Mouse (Mus musculus): ENCODE data around the gene Tssk2. TPM values are rescaled to one million over a fixed set of nuclear protein-coding genes. Genes with fewer than 3 reads are reported as not detected.

The Tssk2 gene
- polyA plus RNA-seq, 1 experiment from 2014 or later, result not detected

DNA sequence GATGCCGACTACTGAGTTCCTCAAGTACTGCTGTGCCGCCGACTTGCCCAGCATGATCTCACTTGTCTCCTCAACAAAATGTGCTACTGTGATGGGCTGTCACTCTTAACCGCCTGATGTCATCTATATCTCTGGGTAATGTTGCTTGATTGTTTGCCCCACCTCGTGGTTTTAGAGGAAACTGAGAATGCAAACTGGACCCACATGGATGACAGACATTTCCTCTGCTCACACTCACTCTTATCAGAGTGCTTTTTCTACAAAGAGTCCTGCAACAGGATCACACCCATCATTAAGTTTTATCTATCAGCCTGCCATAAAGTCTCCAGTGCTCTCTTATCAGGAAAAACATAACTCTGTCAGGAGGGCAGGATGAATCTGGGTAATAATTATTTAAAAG, 27.2 kb upstream of the Tssk2 start:
- no peak overlapping the region for H3K4me2 ChIP-seq (ENCODE audit: low read length)
- H3K27ac ChIP-seq (ENCODE audit: low read length), result no peak overlapping the region
- H3K9me3 ChIP-seq (ENCODE audit: control insufficient read depth, low read length), result no peaks in the 10 kb centered on the region
- ATAC-seq, result no peak
- H3K27me3 ChIP-seq (replicated peaks; ENCODE audit: control insufficient read depth, insufficient read depth, low read length), result no peaks in the 10 kb centered on the region
- no peak overlapping the region for H3K4me3 ChIP-seq (replicated peaks; ENCODE audit: low read length)
- H3K9ac ChIP-seq (replicated peaks; ENCODE audit: low read depth, low read length), result no peak overlapping the region
- H3K36me3 ChIP-seq (ENCODE audit: control insufficient read depth, insufficient read depth), result peaks cover 4% of the 10 kb centered on the region; the same call in 1 of the 2 replicates
- 95% methylated on average over 5 of the region's 5 CpGs for WGBS
- no peaks in the 10 kb centered on the region for H3K4me1 ChIP-seq (replicated peaks; ENCODE audit: control insufficient read depth, insufficient read depth, low read length)

GRCm38 (mm10) chr16:17872995-17873394, 25.4 kb upstream of the Tssk2 start:
- no peak overlapping the region for H3K9ac ChIP-seq (replicated peaks; ENCODE audit: low read depth, low read length)
- H3K4me2 ChIP-seq (ENCODE audit: low read length), result no peak overlapping the region
- no peaks in the 10 kb centered on the region for H3K27me3 ChIP-seq (replicated peaks; ENCODE audit: control insufficient read depth, insufficient read depth, low read length)
- no peaks in the 10 kb centered on the region for H3K9me3 ChIP-seq (ENCODE audit: control insufficient read depth, low read length)
- H3K4me1 ChIP-seq (replicated peaks; ENCODE audit: control insufficient read depth, insufficient read depth, low read length), result no peaks in the 10 kb centered on the region
- WGBS, result 74% methylated on average over 4 of the region's 4 CpGs
- H3K4me3 ChIP-seq (replicated peaks; ENCODE audit: low read length), result no peak overlapping the region
- H3K27ac ChIP-seq (ENCODE audit: low read length), result no peak overlapping the region
- peaks cover 4% of the 10 kb centered on the region; the same call in 1 of the 2 replicates for H3K36me3 ChIP-seq (ENCODE audit: control insufficient read depth, insufficient read depth)
- ATAC-seq, result no peak

GRCm38 (mm10) chr16:17875174-17875573, 23.3 kb upstream of the Tssk2 start:
- ATAC-seq, result no peak
- peaks cover 4% of the 10 kb centered on the region; the same call in 1 of the 2 replicates for H3K36me3 ChIP-seq (ENCODE audit: control insufficient read depth, insufficient read depth)
- H3K4me2 ChIP-seq (ENCODE audit: low read length), result no peak overlapping the region
- H3K27me3 ChIP-seq (replicated peaks; ENCODE audit: control insufficient read depth, insufficient read depth, low read length), result no peaks in the 10 kb centered on the region
- H3K4me3 ChIP-seq (replicated peaks; ENCODE audit: low read length), result no peak overlapping the region
- WGBS, result 89% methylated on average over 4 of the region's 4 CpGs
- H3K9me3 ChIP-seq (ENCODE audit: control insufficient read depth, low read length), result no peaks in the 10 kb centered on the region
- no peaks in the 10 kb centered on the region for H3K4me1 ChIP-seq (replicated peaks; ENCODE audit: control insufficient read depth, insufficient read depth, low read length)
- H3K27ac ChIP-seq (ENCODE audit: low read length), result no peak overlapping the region
- no peak overlapping the region for H3K9ac ChIP-seq (replicated peaks; ENCODE audit: low read depth, low read length)

DNA sequence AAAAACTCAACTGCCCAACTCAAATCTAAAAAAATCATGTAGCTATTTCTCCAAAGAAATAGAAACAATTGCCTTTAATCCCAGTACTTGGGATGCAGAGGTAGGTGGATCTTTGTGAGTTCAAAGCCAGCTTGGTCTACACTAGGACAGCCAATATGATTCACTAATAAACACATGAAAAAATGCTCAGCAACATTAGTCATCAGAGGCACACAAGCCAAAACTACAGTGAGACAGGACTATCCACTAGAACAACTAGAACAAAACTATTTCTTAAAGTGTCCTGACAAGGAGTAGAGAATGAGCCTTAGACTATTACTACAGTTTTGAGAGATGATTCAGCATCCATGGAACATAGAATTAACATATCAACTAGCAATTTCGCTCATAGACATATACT, 22.3 kb upstream of the Tssk2 start:
- Histone ChIP-seq H3K9me3 (ENCODE audit: control insufficient read depth, low read length) (no peaks in the 10 kb centered on the region), H3K27me3 (replicated peaks; ENCODE audit: control insufficient read depth, insufficient read depth, low read length) (no peaks in the 10 kb centered on the region)
- WGBS, result 97% methylated on average over 1 of the region's 1 CpGs

GRCm38 (mm10) chr16:17879571-17879970, 18.9 kb upstream of the Tssk2 start:
- Histone ChIP-seq H3K4me1 (replicated peaks; ENCODE audit: control insufficient read depth, insufficient read depth, low read length) (no peaks in the 10 kb centered on the region), H3K4me2 (ENCODE audit: low read length) (no peak overlapping the region), H3K4me3 (replicated peaks; ENCODE audit: low read length) (no peak overlapping the region), H3K9me3 (ENCODE audit: control insufficient read depth, low read length) (no peaks in the 10 kb centered on the region), H3K9ac (replicated peaks; ENCODE audit: low read depth, low read length) (no peak overlapping the region), H3K27me3 (replicated peaks; ENCODE audit: control insufficient read depth, insufficient read depth, low read length) (no peaks in the 10 kb centered on the region), H3K36me3 (ENCODE audit: control insufficient read depth, insufficient read depth) (no peaks in the 10 kb centered on the region), H3K27ac (ENCODE audit: low read length) (no peak overlapping the region)
- 95% methylated on average over 4 of the region's 4 CpGs for WGBS
- no peak for ATAC-seq

More for the DNA sequence above, 22.3 kb upstream of the Tssk2 start:
- no peak overlapping the region for H3K27ac ChIP-seq (ENCODE audit: low read length)
- no peaks in the 10 kb centered on the region for H3K36me3 ChIP-seq (ENCODE audit: control insufficient read depth, insufficient read depth)
- H3K4me1 ChIP-seq (replicated peaks; ENCODE audit: control insufficient read depth, insufficient read depth, low read length), result no peaks in the 10 kb centered on the region
- no peak for ATAC-seq
- H3K9ac ChIP-seq (replicated peaks; ENCODE audit: low read depth, low read length), result no peak overlapping the region
- H3K4me3 ChIP-seq (replicated peaks; ENCODE audit: low read length), result no peak overlapping the region
- no peak overlapping the region for H3K4me2 ChIP-seq (ENCODE audit: low read length)

DNA sequence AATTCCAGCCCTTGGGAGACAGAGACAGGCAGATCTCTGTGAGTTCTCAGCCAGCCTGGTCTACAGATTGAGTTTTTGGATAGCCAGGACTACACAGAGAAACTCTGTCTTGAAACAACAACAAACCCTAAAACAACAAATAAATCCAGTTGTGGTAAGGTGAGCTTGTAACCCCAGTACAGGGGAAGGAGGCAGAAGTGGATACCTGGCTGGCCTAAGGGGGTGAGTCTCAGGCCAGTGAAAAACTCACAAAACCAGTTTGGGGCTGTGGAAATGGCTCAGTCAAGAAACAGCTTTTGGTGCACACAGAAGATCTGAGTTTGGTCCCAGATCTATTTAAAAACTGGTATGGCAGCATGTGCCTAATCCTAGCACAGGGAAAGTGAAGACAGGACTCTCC, 16.2 kb upstream of the Tssk2 start:
- H3K9ac ChIP-seq (replicated peaks; ENCODE audit: low read depth, low read length), result no peak overlapping the region
- no peak overlapping the region for H3K27ac ChIP-seq (ENCODE audit: low read length)
- H3K27me3 ChIP-seq (replicated peaks; ENCODE audit: control insufficient read depth, insufficient read depth, low read length), result no peaks in the 10 kb centered on the region
- H3K9me3 ChIP-seq (ENCODE audit: control insufficient read depth, low read length), result no peaks in the 10 kb centered on the region
- no peak for ATAC-seq
- H3K4me3 ChIP-seq (replicated peaks; ENCODE audit: low read length), result no peak overlapping the region
- H3K36me3 ChIP-seq (ENCODE audit: control insufficient read depth, insufficient read depth), result no peaks in the 10 kb centered on the region
- no peak overlapping the region for H3K4me2 ChIP-seq (ENCODE audit: low read length)
- H3K4me1 ChIP-seq (replicated peaks; ENCODE audit: control insufficient read depth, insufficient read depth, low read length), result peaks cover 12% of the 10 kb centered on the region

- no peak for ATAC-seq
- no peak overlapping the region for H3K27ac ChIP-seq (ENCODE audit: low read length)
- no peaks in the 10 kb centered on the region for H3K27me3 ChIP-seq (replicated peaks; ENCODE audit: control insufficient read depth, insufficient read depth, low read length)
- no peak overlapping the region for H3K9ac ChIP-seq (replicated peaks; ENCODE audit: low read depth, low read length)
- peaks cover 12% of the 10 kb centered on the region for H3K4me1 ChIP-seq (replicated peaks; ENCODE audit: control insufficient read depth, insufficient read depth, low read length)
- H3K9me3 ChIP-seq (ENCODE audit: control insufficient read depth, low read length), result no peaks in the 10 kb centered on the region
- 92% methylated on average over 6 of the region's 6 CpGs for WGBS
- H3K4me3 ChIP-seq (replicated peaks; ENCODE audit: low read length), result no peak overlapping the region
- no peak overlapping the region for H3K4me2 ChIP-seq (ENCODE audit: low read length)
- H3K36me3 ChIP-seq (ENCODE audit: control insufficient read depth, insufficient read depth), result no peaks in the 10 kb centered on the region
These were observed 14.3 kb upstream of the Tssk2 start for GRCm38 (mm10) chr16:17884116-17884515.

GRCm38 (mm10) chr16:17889689-17890341, 8.6 kb upstream of the Tssk2 start:
- Histone ChIP-seq H3K4me1 (replicated peaks; ENCODE audit: control insufficient read depth, insufficient read depth, low read length) (peaks cover 36% of the 10 kb centered on the region), H3K27ac (ENCODE audit: low read length) (no peak overlapping the region), H3K9me3 (ENCODE audit: control insufficient read depth, low read length) (no peaks in the 10 kb centered on the region), H3K4me2 (ENCODE audit: low read length) (peak overlapping the region; percentile 87), H3K4me3 (replicated peaks; ENCODE audit: low read length) (peak overlapping the region; percentile 87), H3K36me3 (ENCODE audit: control insufficient read depth, insufficient read depth) (no peaks in the 10 kb centered on the region), H3K27me3 (replicated peaks; ENCODE audit: control insufficient read depth, insufficient read depth, low read length) (no peaks in the 10 kb centered on the region), H3K9ac (replicated peaks; ENCODE audit: low read depth, low read length) (peak overlapping the region; percentile 99; the same call in 1 of the 2 replicates)
- 82% methylated on average over 6 of the region's 6 CpGs for WGBS
- ATAC-seq, result no peak

- no peaks in the 10 kb centered on the region for H3K27me3 ChIP-seq (replicated peaks; ENCODE audit: control insufficient read depth, insufficient read depth, low read length)
- H3K4me1 ChIP-seq (replicated peaks; ENCODE audit: control insufficient read depth, insufficient read depth, low read length), result peaks cover 35% of the 10 kb centered on the region
- peak overlapping the region; percentile 87 for H3K4me3 ChIP-seq (replicated peaks; ENCODE audit: low read length)
- peak overlapping the region; percentile 87 for H3K4me2 ChIP-seq (ENCODE audit: low read length)
- H3K9me3 ChIP-seq (ENCODE audit: control insufficient read depth, low read length), result no peaks in the 10 kb centered on the region
- peak overlapping the region; percentile 99 for H3K9ac ChIP-seq (replicated peaks; ENCODE audit: low read depth, low read length)
- WGBS, result 41% methylated on average over 2 of the region's 2 CpGs
- H3K36me3 ChIP-seq (ENCODE audit: control insufficient read depth, insufficient read depth), result no peaks in the 10 kb centered on the region
- H3K27ac ChIP-seq (ENCODE audit: low read length), result no peak overlapping the region
- no peak for ATAC-seq
These were observed 8.1 kb upstream of the Tssk2 start for GRCm38 (mm10) chr16:17890342-17890727.
